Mouse (Mus musculus) brain, embryonic 14.5 days (tissue): Measurements from ENCODE around the gene Ankrd16.

Experiments used
- CTCF ChIP-seq: fragments of 200-500 bp; IDR thresholded peaks from 2 replicates; pipeline ENCODE4 v1.5.1; 2012; ENCODE audit warnings: inconsistent platforms, mild to moderate bottlenecking, moderate library complexity, borderline replicate concordance; ENCODE audit not compliant: insufficient read depth, insufficient read length; ENCODE audit errors: extremely low read depth
- POLR2A ChIP-seq: fragments of 200-500 bp; IDR thresholded peaks from 2 replicates; pipeline ENCODE4 v1.6.1; 2012; ENCODE audit warnings: mild to moderate bottlenecking, inconsistent platforms, borderline replicate concordance; ENCODE audit not compliant: poor library complexity, insufficient read depth, insufficient read length, severe bottlenecking; ENCODE audit errors: extremely low read depth

DNA sequence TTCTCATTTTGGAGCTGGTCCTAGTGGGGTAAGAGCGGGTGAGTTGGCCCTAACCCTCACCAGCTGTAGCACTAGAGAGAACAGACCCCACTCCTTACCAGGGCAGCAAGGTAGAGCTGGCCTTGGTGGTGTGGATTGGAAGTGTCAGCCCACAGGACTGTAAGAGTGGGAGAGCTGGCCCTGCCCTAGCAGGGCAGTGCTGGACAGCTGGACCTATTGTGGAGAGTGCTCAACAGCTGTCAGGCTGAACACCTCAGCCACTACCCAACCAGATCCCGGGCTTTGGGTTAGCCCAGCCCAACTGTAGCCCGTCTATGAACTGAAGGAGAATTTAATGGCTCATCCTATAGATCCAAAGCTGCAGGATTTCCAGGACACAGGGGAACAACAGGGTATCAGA is 38.9 kb upstream of the Ankrd16 start:
- TF ChIP-seq CTCF: no peak
- TF ChIP-seq POLR2A: no peak
